Mouse (Mus musculus): ENCODE results near the gene Rhov. TPM values are rescaled to one million over a fixed set of nuclear protein-coding genes. Genes with fewer than 3 reads are reported as not detected.

The Rhov gene
- polyA plus RNA-seq, 1 experiment: 1.4 TPM

DNA sequence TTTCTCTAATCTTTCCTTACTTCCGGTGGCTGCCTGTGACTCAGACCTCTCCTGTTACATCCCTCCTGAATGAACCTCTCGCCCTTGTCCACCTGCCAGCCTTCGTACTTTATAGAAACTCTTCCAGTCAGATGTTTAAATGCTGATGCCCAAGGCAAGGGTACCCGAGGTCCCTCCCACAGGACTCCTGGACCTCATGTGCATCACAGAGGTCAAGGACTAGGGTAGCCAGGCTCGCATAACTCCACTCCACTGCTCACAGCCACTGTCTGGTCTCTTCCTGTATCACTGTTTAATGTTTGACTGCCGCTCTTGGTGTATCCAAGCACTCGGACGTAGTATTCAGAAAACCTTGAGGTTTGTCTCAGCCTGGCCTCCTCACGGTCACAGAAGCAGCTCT is 28.5 kb downstream of the Rhov start:
- 18% methylated on average over 9 of the region's 9 CpGs for WGBS
- DNase-seq (ENCODE audit: low read depth, low spot score): no peak

DNA sequence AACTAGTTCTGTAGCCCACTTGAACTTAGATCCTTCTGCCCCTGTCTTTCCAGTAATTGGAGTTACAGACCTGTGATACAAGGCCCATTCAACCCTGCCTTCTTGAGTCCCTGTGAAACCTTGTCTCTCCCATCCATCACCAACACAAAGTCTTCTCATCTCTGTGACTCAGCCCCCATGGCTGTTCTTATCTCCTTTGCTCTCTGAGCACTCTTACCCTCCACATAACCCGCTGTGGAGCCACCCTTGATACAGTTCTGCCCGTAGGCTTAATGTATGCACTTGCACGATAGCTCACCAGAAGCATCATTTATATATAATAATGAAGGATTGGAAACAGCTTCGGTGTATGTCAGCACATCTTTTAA is 30.3 kb downstream of the Rhov start:
- 62% methylated on average over 4 of the region's 4 CpGs for WGBS
- no peak for DNase-seq (ENCODE audit: low read depth, low spot score)

DNA sequence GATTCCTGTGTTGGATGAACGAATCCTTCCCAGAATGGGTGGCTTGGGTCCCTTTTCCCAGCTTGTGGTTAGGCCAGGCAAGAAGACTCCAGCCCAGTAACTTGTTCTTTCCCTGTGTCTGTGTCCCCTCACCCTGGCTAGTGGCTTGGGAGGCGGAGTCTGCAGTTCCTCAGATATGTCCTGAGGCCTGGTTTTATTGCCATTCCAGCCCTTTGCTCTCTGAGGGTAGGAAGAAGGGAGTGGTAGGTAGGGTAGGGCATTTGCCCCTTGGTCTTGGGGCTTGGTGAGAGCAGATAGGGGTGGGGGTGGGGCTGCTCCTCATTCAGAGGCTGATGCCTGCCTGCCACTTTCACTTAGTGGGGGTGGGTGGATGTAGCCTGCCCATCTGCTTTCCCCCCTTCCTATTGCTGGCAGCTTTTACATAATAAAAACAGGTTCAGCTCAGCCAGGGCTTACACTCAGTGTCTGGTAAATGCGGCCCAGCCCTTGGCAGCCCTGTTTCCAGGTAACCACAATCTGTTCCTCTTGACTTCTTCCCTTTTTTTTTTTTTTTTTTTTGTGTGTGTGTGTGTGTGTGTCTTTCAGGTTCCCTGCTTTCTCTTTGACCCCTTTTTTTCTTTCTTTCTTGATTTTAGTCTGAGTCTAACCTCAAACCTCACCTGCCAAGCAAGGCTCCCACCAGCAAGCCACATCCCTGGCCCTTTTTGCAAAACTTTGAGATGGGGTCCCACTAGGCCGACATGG is 30.8 kb downstream of the Rhov start:
- WGBS: 25% methylated on average over 4 of the region's 4 CpGs

DNA sequence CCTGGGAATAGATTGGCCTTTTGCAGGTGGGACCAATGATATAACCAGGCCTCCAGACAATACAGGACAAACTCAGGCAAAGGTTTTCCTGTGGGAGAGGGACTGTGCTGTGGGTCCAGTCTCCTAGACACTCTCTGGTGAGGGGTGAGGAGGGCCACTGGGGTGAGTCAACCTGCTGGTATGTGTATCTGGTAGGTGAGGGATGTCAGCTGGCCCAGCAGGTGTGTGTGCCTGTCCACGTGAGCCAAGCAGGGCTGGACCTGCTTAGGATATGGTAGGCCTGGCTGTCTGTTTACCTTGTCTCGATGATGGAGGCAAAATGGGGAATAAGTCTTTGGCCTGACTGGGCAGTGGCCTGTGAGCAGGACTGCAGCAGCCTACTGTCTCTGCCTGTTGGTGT is 32.4 kb downstream of the Rhov start:
- DNase-seq (ENCODE audit: low read depth, low spot score): no peak
- WGBS: 23% methylated on average over 2 of the region's 2 CpGs

More for the DNA sequence above, 30.8 kb downstream of the Rhov start:
- DNase-seq (ENCODE audit: low read depth, low spot score): no peak

DNA sequence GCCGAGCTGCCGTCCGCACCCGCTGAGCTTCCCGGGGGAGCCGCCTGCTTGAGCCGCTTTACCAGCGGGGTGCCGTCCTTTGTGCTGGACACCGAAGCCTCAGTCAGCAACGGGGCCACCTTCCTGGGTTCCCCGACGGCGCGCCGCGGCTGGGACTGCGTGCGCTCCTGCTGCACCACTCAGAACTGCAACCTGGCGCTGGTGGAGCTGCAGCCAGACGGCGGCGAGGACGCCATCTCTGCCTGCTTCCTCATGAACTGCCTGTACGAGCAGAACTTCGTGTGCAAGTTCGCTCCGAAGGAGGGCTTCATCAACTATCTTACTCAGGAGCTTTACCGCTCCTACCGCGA is 33.2 kb downstream of the Rhov start:
- DNase-seq (ENCODE audit: low read depth, low spot score): no peak
- WGBS: 2% methylated on average over 31 of the region's 31 CpGs

DNA sequence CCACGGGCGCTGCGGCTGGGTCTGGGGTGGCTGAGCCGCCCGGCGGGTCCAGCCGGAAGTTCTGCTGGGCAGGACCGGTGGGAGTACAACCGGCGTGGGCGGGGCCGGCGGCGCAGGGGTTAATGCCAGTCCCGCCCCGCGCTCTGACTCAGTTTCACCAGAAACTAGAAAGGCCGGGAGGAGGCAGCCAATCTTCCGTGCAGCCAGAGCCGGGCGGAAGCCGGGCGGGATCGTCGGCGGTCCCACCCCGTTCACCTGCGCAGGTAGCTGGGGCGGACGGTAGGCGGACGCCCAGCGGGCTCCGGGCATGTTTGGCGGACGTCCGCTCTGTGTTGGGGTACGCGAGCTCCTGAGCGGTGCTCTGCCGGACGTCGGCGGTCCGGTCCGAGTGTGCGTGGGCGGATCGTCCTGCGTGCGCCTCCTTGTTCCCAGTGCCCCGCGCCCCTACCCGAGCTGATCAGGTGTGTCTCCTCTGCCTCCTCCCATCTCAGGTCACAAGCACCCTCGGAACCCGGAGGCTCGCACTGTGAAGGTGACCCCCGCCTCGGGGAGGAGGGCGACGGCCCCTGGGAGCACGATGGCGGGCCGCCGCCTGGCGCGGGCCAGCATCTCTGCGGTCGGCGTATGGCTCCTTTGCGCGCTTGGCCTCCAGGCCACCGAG is 33.7 kb downstream of the Rhov start, which contains the start of gene Spint1:
TSS of gene Spint1 (plus strand) at position 153 of the 661 bp plus-strand sequence.
- no peak for DNase-seq (ENCODE audit: low read depth, low spot score)
- under 1% methylated on average over 73 of the region's 73 CpGs for WGBS

DNA sequence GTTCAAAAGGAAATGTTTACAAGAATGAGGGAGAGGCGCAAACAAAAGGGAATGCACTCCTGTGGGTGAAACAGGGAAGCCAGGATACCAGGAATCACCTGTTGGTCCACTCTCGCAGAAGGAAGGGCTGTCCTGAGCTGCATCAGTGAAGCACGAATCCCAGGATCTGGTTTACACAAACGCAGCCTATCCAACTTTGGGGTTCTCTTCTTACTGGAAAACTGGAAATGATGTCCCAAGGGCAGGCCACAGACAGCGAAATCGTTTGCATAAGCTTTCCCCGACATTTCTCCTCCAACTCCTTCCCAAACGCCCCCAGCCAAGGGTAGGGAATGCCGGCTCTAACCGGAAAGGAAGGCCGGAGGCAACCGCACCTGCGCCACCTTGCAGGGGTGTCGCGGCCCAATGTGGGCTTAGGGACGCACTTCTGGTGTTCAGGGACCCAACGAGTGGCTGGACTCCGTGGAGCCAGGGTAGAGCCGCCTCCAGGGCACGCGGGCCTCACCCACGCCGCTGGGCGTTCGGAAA is 34.3 kb downstream of the Rhov start:
- 9% methylated on average over 25 of the region's 25 CpGs for WGBS
- DNase-seq (ENCODE audit: low read depth, low spot score): no peak

DNA sequence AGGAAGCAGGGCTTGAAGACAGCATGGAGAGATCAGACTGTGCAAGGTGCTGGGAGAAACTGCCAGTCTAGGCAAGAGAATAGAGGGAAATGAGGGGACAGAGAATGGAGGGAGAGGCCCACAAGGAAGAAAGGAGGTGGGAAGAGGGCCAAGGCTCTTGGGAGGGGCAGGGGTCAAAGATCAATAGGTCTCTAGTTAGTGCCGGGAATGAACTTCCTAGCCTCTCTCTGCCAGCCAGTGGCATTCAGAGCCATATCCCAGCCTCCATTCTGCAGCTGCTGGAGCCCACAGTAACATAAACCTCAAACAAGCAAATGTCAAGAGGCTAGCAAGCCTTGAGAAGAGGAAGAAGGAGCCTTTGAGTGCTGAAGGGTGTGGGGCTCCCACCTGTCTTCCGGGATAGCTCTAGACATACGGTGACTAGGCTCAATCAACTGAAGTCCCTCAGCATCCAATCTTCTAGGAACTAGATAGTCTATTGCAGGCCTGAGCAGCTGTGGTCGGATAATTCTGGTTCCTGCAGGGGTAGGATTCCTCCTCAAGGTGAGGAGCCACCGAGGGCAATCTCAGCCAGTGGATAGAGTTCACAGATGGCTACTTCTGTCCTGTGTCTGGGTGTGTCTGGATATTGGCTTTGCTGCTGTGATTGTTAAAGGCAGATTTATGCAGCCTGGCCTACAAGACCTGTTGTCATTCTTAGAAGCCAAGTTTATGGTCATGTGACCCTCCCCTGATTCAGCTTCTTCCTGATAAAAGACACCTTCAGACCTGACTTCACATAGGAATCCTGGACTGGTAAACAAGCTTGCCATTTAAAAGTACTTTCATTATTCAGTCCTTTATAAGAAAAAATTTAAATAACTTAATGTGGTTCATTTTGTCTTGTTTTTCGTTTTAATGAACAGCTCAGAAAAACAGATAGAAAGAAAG is 41.0 kb downstream of the Rhov start, which contains the start of gene Ppp1r14d:
TSS of gene Ppp1r14d (minus strand) at position 132 of the 930 bp plus-strand sequence.
- WGBS: 28% methylated on average over 6 of the region's 6 CpGs

More for the DNA sequence above, 41.0 kb downstream of the Rhov start, which contains the start of gene Ppp1r14d:
- no peak for DNase-seq (ENCODE audit: low read depth, low spot score)

Other genes starting within 250 kb of the Rhov start
- gene Ccdc32, start 241.9 kb downstream of the Rhov start, polyA plus RNA-seq (2012; rRNA removed): 12.4 and 16.0 TPM in 2 replicates
- 2.3 and 4.0 TPM in 2 replicates for gene Rpusd2, start 236.5 kb downstream of the Rhov start, polyA plus RNA-seq (2012; rRNA removed)
- 0.43 and 1.1 TPM in 2 replicates for gene Knl1, start 224.2 kb downstream of the Rhov start, polyA plus RNA-seq (2012; rRNA removed)
- gene Rad51, start 158.5 kb downstream of the Rhov start, polyA plus RNA-seq (2012; rRNA removed): 23.0 and 25.3 TPM in 2 replicates
- 31.2 and 52.2 TPM in 2 replicates for gene Rmdn3, start 114.2 kb downstream of the Rhov start, polyA plus RNA-seq (2012; rRNA removed)
- gene Gchfr, start 103.5 kb downstream of the Rhov start, polyA plus RNA-seq (2012; rRNA removed): 55.8 and 78.9 TPM in 2 replicates
- 0.30 and 0.35 TPM in 2 replicates for gene Gm14137, start 96.8 kb downstream of the Rhov start, polyA plus RNA-seq (2012; rRNA removed)
- gene Zfyve19, start 62.7 kb downstream of the Rhov start, polyA plus RNA-seq (2012; rRNA removed): 45.2 and 62.6 TPM in 2 replicates
- 3.6 and 4.0 TPM in 2 replicates for gene Dnajc17, start 62.5 kb downstream of the Rhov start, polyA plus RNA-seq (2012; rRNA removed)
- 424 and 448 TPM in 2 replicates for gene Ppp1r14d, start 41.4 kb downstream of the Rhov start, polyA plus RNA-seq (2012; rRNA removed)
- 196 and 257 TPM in 2 replicates for gene Spint1, start 33.9 kb downstream of the Rhov start, polyA plus RNA-seq (2012; rRNA removed)
- gene Vps18, start 17.5 kb upstream of the Rhov start, polyA plus RNA-seq (2012; rRNA removed): 16.4 and 19.2 TPM in 2 replicates
- 15.6 and 17.0 TPM in 2 replicates for gene Dll4, start 54.5 kb upstream of the Rhov start, polyA plus RNA-seq (2012; rRNA removed)
- gene Chac1, start 80.0 kb upstream of the Rhov start, polyA plus RNA-seq (2012; rRNA removed): 5.3 and 6.8 TPM in 2 replicates
- 6.9 and 8.4 TPM in 2 replicates for gene Ino80, start 206.4 kb upstream of the Rhov start, polyA plus RNA-seq (2012; rRNA removed)

All from large intestine, adult 2 months (tissue).